In the genomic region with DNA sequence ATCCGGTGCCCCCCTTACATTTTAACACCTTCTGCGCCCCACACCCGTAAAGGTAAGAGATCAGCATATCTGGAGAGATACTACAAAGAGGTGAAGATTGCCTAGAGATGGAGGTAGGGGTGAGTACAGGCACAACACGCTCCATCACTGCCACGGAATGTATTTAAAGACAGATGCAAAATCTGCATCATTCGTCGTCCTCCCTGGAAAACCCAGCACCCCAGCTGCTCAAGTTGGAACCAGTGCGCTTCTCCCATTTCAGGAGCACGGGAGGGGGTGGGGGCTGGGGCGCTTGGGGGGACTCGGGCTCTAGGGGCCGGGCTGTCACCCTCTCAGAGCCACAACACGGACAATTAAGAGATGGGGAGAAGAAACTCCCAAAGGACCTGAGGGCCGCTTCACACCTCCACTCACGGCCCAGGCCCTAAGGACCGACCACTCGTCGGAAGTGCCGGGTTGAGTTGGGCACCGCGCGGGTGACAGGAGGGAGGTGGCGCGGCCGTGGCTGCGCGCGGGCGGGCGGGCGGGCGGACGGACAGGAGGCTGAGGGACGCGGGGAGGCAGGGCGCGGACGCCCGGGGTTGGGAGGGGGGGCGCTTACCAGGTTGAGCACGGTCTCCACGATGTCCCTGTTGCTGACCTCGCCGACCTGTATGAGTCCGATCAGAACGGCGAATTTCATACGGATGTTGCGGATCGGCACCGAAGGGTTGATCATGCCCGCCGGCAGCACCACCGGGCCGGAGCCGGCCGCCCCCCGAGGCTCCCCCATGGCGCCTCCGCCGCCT, we compare ENCODE assay signal across 8 mouse cellular contexts. TPM values are rescaled to one million over a fixed set of nuclear protein-coding genes. Genes with fewer than 3 reads are reported as not detected.
DNase-seq lines count a peak whose midpoint lies in the region; ATAC-seq and TF ChIP-seq lines count a peak whose summit lies in the region.

No protein-coding gene starts in this region.

- no peak for TF ChIP-seq CTCF in kidney, postnatal 0 days (IDR thresholded peaks at IDR 0.05; ENCODE audit: low read depth)

- H3K27ac ChIP-seq in kidney, postnatal 0 days: peak overlapping the region; percentile 64; the same call in 1 of the 2 replicates
- H3K27ac ChIP-seq in liver, embryonic 15.5 days (replicated peaks): no peak overlapping the region

- peak overlapping the region; percentile 88 for H3K9ac ChIP-seq in kidney, postnatal 0 days (ENCODE audit: low read depth, low read length)
- H3K9ac ChIP-seq in liver, embryonic 15.5 days: peak overlapping the region; percentile 59

- H3K4me3 ChIP-seq in kidney, postnatal 0 days (replicated peaks; ENCODE audit: low read depth, low read length): peak overlapping the region; percentile 93
- H3K4me3 ChIP-seq in liver, embryonic 15.5 days (replicated peaks): peak overlapping the region; percentile 73

- DNase-seq in ovary, postnatal 10 days (ENCODE audit: low spot score): peak; percentile 5
- no peak for DNase-seq in ovary, postnatal 14 days (ENCODE audit: low spot score)
- peak; percentile 30 for DNase-seq in cerebellum, adult 8-10 months
- DNase-seq in frontal cortex, postnatal 36 days (ENCODE audit: low spot score in 2 of 2): peak; percentile 47 to 48
- peak; percentile 41 for DNase-seq in kidney, postnatal 0 days (ENCODE audit: low spot score)
- DNase-seq in retina, embryonic 14.5 days (ENCODE audit: low spot score): peak; percentile 54
- DNase-seq in spleen, postnatal 10 days (ENCODE audit: low spot score in 2 of 2): no peak

- no peaks in the 10 kb centered on the region for H3K27me3 ChIP-seq in kidney, postnatal 0 days (ENCODE audit: insufficient read depth, low read length)
- peaks cover 42% of the 10 kb centered on the region for H3K27me3 ChIP-seq in liver, embryonic 15.5 days

- no peaks in the 10 kb centered on the region for H3K36me3 ChIP-seq in kidney, postnatal 0 days (ENCODE audit: insufficient read depth, low read length)
- H3K36me3 ChIP-seq in liver, embryonic 15.5 days (replicated peaks): no peaks in the 10 kb centered on the region

- ATAC-seq in kidney, postnatal 0 days (replicated peaks; ENCODE audit: low FRiP score, low read depth): peak; percentile 64
- ATAC-seq in liver, embryonic 15.5 days (ENCODE audit: insufficient read depth): peak; percentile 50

- peak overlapping the region; percentile 89 for H3K4me2 ChIP-seq in kidney, postnatal 0 days (ENCODE audit: low read length)
- H3K4me2 ChIP-seq in liver, embryonic 15.5 days: peak overlapping the region; percentile 85

- H3K4me1 ChIP-seq in kidney, postnatal 0 days (replicated peaks; ENCODE audit: insufficient read depth, low read length): no peaks in the 10 kb centered on the region
- H3K4me1 ChIP-seq in liver, embryonic 15.5 days (replicated peaks): 0 out of 2 replicates have a peak, but pooled peaks cover 14% of the 10 kb centered on the region

- no peaks in the 10 kb centered on the region for H3K9me3 ChIP-seq in kidney, postnatal 0 days (replicated peaks; ENCODE audit: low read length)
- H3K9me3 ChIP-seq in liver, embryonic 15.5 days (replicated peaks): no peaks in the 10 kb centered on the region

- WGBS in kidney, postnatal 0 days: 1% methylated on average over 42 of the region's 61 CpGs
- under 1% methylated on average over 54 of the region's 61 CpGs for WGBS in liver, embryonic 15.5 days (ENCODE audit: insufficient replicate concordance)

RNA-seq across cellular contexts. Expression of gene Nbea, which starts 0.9 kb away (rescaled TPM):
- 8.5 and 8.6 TPM in 2 replicates for polyA plus RNA-seq in kidney, postnatal 0 days (2015; fragmentation: Nextera tagmentation; extraction: Ambion mirVana)
- polyA plus RNA-seq in liver, embryonic 15.5 days (2015; fragmentation: Nextera tagmentation; extraction: Ambion mirVana): 0.62 and 0.67 TPM in 2 replicates

Comparison
In these comparisons a context has a peak if more than half of its experiments do, and no peak if none do; other contexts are left out.
1. DNase-seq: peak in ovary, postnatal 10 days (single experiment), cerebellum, adult 8-10 months (single experiment), frontal cortex, postnatal 36 days (2 of 2), kidney, postnatal 0 days (single experiment) and retina, embryonic 14.5 days (single experiment); none in ovary, postnatal 14 days (single experiment) and spleen, postnatal 10 days (0 of 2).